Mouse (Mus musculus) hindbrain, embryonic 11.5 days (tissue): ENCODE measurements at regions not wholly inside any gene's neighbourhood (a gene's known extent, or its start where the extent isn't known, plus 50 kb on each side); places are given as distances from the start of the nearest gene placed in this dataset.

Experiments used
- ATAC-seq: fragments of 200-750 bp; cut with Nextera tagmentation; 2 replicates; pipeline ENCODE4 v1.8.0; 2017; ENCODE audit warnings: mild to moderate bottlenecking, moderate TSS enrichment, moderate library complexity; ENCODE audit not compliant: low FRiP score
- DNase-seq: peaks from one replicate; pipeline ENCODE4 v3.0.0-alpha.2; 2015; ENCODE audit warnings: low spot score
- H3K27ac ChIP-seq: fragments of 300-500 bp; sonication (generic); 2 replicates; pipeline ENCODE4 v1.5.1; 2014; ENCODE audit warnings: mild to moderate bottlenecking, low read depth, low read length
- H3K27me3 ChIP-seq: fragments of 300-500 bp; sonication (generic); 2 replicates; pipeline ENCODE4 v1.6.1; 2014; ENCODE audit warnings: mild to moderate bottlenecking, low read length, moderate library complexity, mixed read lengths; ENCODE audit not compliant: control insufficient read depth, insufficient read depth
- H3K36me3 ChIP-seq: fragments of 300-500 bp; sonication (generic); 2 replicates; pipeline ENCODE4 v1.6.1; 2014; ENCODE audit warnings: mild to moderate bottlenecking, low read length, moderate library complexity, mixed read lengths; ENCODE audit not compliant: control insufficient read depth, insufficient read depth
- H3K4me1 ChIP-seq: fragments of 300-500 bp; sonication (generic); replicated peaks from 2 replicates; pipeline ENCODE4 v1.6.1; 2014; ENCODE audit warnings: low read length, mixed read lengths; ENCODE audit not compliant: control insufficient read depth, insufficient read depth
- H3K4me2 ChIP-seq: fragments of 300-500 bp; sonication (generic); replicated peaks from 2 replicates; pipeline ENCODE4 v1.6.1; 2014; ENCODE audit warnings: mild to moderate bottlenecking, low read depth, low read length
- H3K4me3 ChIP-seq: fragments of 300-500 bp; sonication (generic); 2 replicates; pipeline ENCODE4 v1.5.1; 2014; ENCODE audit warnings: low read depth, low read length
- H3K9ac ChIP-seq: fragments of 300-500 bp; sonication (generic); 2 replicates; pipeline ENCODE4 v1.6.1; 2014; ENCODE audit warnings: low read depth, low read length
- H3K9me3 ChIP-seq: fragments of 300-500 bp; sonication (generic); 2 replicates; pipeline ENCODE4 v1.6.1; 2016; ENCODE audit warnings: low read length; ENCODE audit not compliant: control insufficient read depth
- WGBS: fragments of 180-500 bp; shearing (Covaris S2); extraction: QIAGEN DNeasy Blood & Tissue Kit; methylation state at CpG from one replicate; pipeline ENCODE4 v1.1.7; 2014; 5-methylcytosine and 5-hydroxymethylcytosine counted together

- DNase-seq (no peak), ATAC-seq (no peak)
- 89% methylated on average over 4 of the region's 4 CpGs for WGBS
- no peaks in the 10 kb centered on the region for H3K9me3 ChIP-seq
- no peak overlapping the region for H3K9ac ChIP-seq
- no peaks in the 10 kb centered on the region for H3K4me1 ChIP-seq
- H3K27me3 ChIP-seq: no peaks in the 10 kb centered on the region
- no peak overlapping the region for H3K4me2 ChIP-seq
- H3K27ac ChIP-seq: no peak overlapping the region
- H3K36me3 ChIP-seq: no peaks in the 10 kb centered on the region
- H3K4me3 ChIP-seq: no peak overlapping the region
Observed at GRCm38 (mm10) chr16:49979426-49979940, 179.2 kb downstream of the Cd47 start.

- DNase-seq: no peak
- H3K9me3 ChIP-seq: no peaks in the 10 kb centered on the region
- H3K27ac ChIP-seq: no peak overlapping the region
- no peaks in the 10 kb centered on the region for H3K4me1 ChIP-seq
- H3K36me3 ChIP-seq: no peaks in the 10 kb centered on the region
- H3K27me3 ChIP-seq: no peaks in the 10 kb centered on the region
- ATAC-seq: no peak
- H3K9ac ChIP-seq: no peak overlapping the region
- WGBS: 43% methylated on average over 10 of the region's 10 CpGs
- H3K4me2 ChIP-seq: no peak overlapping the region
- H3K4me3 ChIP-seq: no peak overlapping the region
Observed at GRCm38 (mm10) chr16:49980178-49980646, 179.9 kb downstream of the Cd47 start.

GRCm38 (mm10) chr16:49982180-49982579 lies 181.8 kb downstream of the Cd47 start:
- 82% methylated on average over 4 of the region's 4 CpGs for WGBS
- no peak overlapping the region for H3K9ac ChIP-seq
- H3K36me3 ChIP-seq: no peaks in the 10 kb centered on the region
- H3K27me3 ChIP-seq: no peaks in the 10 kb centered on the region
- DNase-seq: no peak
- H3K4me3 ChIP-seq: no peak overlapping the region
- no peaks in the 10 kb centered on the region for H3K4me1 ChIP-seq
- ATAC-seq: peak; percentile 56; the same call in 1 of the 2 replicates
- no peaks in the 10 kb centered on the region for H3K9me3 ChIP-seq
- H3K4me2 ChIP-seq: no peak overlapping the region
- H3K27ac ChIP-seq: 0 out of 2 replicates have a peak overlapping the region, but pooled peaks have one; percentile 1

- Histone ChIP-seq H3K27ac (no peak overlapping the region), H3K9me3 (no peaks in the 10 kb centered on the region), H3K4me3 (no peak overlapping the region), H3K4me1 (no peaks in the 10 kb centered on the region), H3K9ac (no peak overlapping the region), H3K4me2 (no peak overlapping the region), H3K36me3 (no peaks in the 10 kb centered on the region), H3K27me3 (no peaks in the 10 kb centered on the region)
- DNase-seq: no peak
- 58% methylated on average over 14 of the region's 14 CpGs for WGBS
- peak; percentile 34; the same call in 1 of the 2 replicates for ATAC-seq
Observed at GRCm38 (mm10) chr16:49985082-49986076, 185.0 kb downstream of the Cd47 start.

GRCm38 (mm10) chr16:49986954-49987353 lies 186.6 kb downstream of the Cd47 start:
- H3K9ac ChIP-seq: no peak overlapping the region
- H3K4me3 ChIP-seq: no peak overlapping the region
- H3K27ac ChIP-seq: no peak overlapping the region
- DNase-seq: no peak
- H3K4me2 ChIP-seq: no peak overlapping the region
- no peaks in the 10 kb centered on the region for H3K9me3 ChIP-seq
- no peaks in the 10 kb centered on the region for H3K27me3 ChIP-seq
- 82% methylated on average over 6 of the region's 6 CpGs for WGBS
- no peak for ATAC-seq
- no peaks in the 10 kb centered on the region for H3K36me3 ChIP-seq
- H3K4me1 ChIP-seq: no peaks in the 10 kb centered on the region

GRCm38 (mm10) chr16:49995822-49996221 lies 195.5 kb downstream of the Cd47 start:
- Histone ChIP-seq H3K36me3 (no peaks in the 10 kb centered on the region), H3K4me3 (no peak overlapping the region), H3K9ac (no peak overlapping the region), H3K9me3 (no peaks in the 10 kb centered on the region), H3K4me2 (no peak overlapping the region), H3K27me3 (no peaks in the 10 kb centered on the region), H3K27ac (no peak overlapping the region), H3K4me1 (no peaks in the 10 kb centered on the region)
- 89% methylated on average over 3 of the region's 3 CpGs for WGBS
- ATAC-seq: no peak
- DNase-seq: no peak

- no peak overlapping the region for H3K9ac ChIP-seq
- no peak overlapping the region for H3K4me2 ChIP-seq
- 89% methylated on average over 5 of the region's 5 CpGs for WGBS
- H3K27ac ChIP-seq: no peak overlapping the region
- no peaks in the 10 kb centered on the region for H3K36me3 ChIP-seq
- H3K4me1 ChIP-seq: no peaks in the 10 kb centered on the region
- H3K9me3 ChIP-seq: no peaks in the 10 kb centered on the region
- no peak for DNase-seq
- no peak overlapping the region for H3K4me3 ChIP-seq
- no peaks in the 10 kb centered on the region for H3K27me3 ChIP-seq
- no peak for ATAC-seq
Observed at GRCm38 (mm10) chr16:49996593-49996992, 196.3 kb downstream of the Cd47 start.

- Histone ChIP-seq H3K9me3 (no peaks in the 10 kb centered on the region), H3K9ac (no peak overlapping the region), H3K27ac (no peak overlapping the region), H3K4me2 (no peak overlapping the region), H3K36me3 (no peaks in the 10 kb centered on the region), H3K4me1 (no peaks in the 10 kb centered on the region), H3K4me3 (no peak overlapping the region), H3K27me3 (no peaks in the 10 kb centered on the region)
- DNase-seq: no peak
- no peak for ATAC-seq
- 91% methylated on average over 7 of the region's 7 CpGs for WGBS
Observed at GRCm38 (mm10) chr16:49997040-49997439, 196.7 kb downstream of the Cd47 start.
